8 mouse cellular contexts compared by ENCODE assay signal in the genomic region with DNA sequence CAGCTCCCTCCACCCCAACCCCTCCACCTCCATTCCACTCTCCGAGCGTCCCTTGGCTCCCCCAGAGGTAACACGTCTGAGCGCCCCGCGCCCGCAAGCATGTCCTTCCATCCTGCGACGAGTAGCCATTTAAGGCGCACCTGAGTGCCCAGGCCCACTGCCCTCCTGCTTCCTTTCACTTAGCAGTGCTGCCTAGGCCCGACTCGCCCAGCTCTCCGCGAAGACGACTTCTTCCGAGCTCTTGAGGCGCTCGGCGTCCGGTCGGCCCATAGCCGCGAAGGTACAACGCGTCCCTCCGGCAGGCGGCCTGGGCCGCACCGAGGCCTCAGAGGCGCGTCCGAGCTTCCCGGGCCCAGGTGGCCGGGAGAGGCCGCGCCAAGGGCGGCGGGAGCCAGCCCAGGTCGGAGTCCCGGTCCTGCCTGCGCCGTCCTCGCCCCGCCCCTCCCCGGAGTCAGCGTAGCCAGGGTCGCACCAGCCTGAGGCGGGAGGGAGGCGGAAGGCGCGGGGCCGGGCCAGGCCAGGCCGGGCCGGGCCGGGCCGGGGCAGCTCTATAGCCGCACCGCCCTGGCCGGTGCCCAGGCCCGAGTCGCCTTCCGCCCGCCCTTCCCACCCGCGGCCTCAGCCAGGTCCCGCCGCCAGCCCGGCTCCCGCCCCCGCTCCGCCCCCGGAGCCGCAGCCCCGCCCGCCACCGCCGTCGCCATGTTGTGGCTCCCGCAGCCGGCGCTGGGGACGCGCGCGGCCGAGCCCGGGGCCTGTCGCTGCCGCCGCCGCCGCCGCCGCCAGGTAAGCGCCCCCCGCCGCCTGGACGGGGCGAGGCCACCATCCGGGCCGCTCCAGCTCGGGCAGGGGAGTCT. TPM values are rescaled to one million over a fixed set of nuclear protein-coding genes. Genes with fewer than 3 reads are reported as not detected.
DNase-seq lines count a peak whose midpoint lies in the region; ATAC-seq and TF ChIP-seq lines count a peak whose summit lies in the region.

TSS of gene Zfp592 (plus strand) at position 702 of the 854 bp plus-strand sequence.

- H3K36me3 ChIP-seq in embryonic facial prominence, embryonic 13.5 days = no peaks in the 10 kb centered on the region
- no peaks in the 10 kb centered on the region for H3K36me3 ChIP-seq in kidney, adult 2 months (ENCODE audit: control insufficient read depth, insufficient read depth, low read length)
- H3K36me3 ChIP-seq in limb, embryonic 14.5 days (ENCODE audit: control insufficient read depth, insufficient read depth, low read length) = no peaks in the 10 kb centered on the region
- no peaks in the 10 kb centered on the region for H3K36me3 ChIP-seq in midbrain, embryonic 16.5 days (ENCODE audit: control insufficient read depth, insufficient read depth, low read length)

- H3K4me2 ChIP-seq in embryonic facial prominence, embryonic 13.5 days = peak within 1 kb of the TSS; percentile 80
- H3K4me2 ChIP-seq in limb, embryonic 14.5 days (replicated peaks; ENCODE audit: low read depth, low read length, severe bottlenecking) = peak within 1 kb of the TSS; percentile 85
- peak within 1 kb of the TSS; percentile 83 for H3K4me2 ChIP-seq in midbrain, embryonic 16.5 days (ENCODE audit: low read length)

- H3K27ac ChIP-seq in embryonic facial prominence, embryonic 13.5 days = peak within 1 kb of the TSS; percentile 94
- peak within 1 kb of the TSS; percentile 100 for H3K27ac ChIP-seq in kidney, adult 2 months (ENCODE audit: insufficient read depth, low read depth, low read length)
- peak within 1 kb of the TSS; percentile 95 for H3K27ac ChIP-seq in limb, embryonic 14.5 days (replicated peaks; ENCODE audit: low read depth, low read length)
- H3K27ac ChIP-seq in midbrain, embryonic 16.5 days (ENCODE audit: low read length) = peak within 1 kb of the TSS; percentile 94

- peak within 1 kb of the TSS; percentile 92 for H3K4me3 ChIP-seq in embryonic facial prominence, embryonic 13.5 days
- H3K4me3 ChIP-seq in kidney, adult 2 months (ENCODE audit: insufficient read depth, low read depth, low read length) = peak within 1 kb of the TSS; percentile 86
- peak within 1 kb of the TSS; percentile 93 for H3K4me3 ChIP-seq in limb, embryonic 14.5 days (replicated peaks; ENCODE audit: low read length)
- H3K4me3 ChIP-seq in midbrain, embryonic 16.5 days (ENCODE audit: low read depth, low read length) = peak within 1 kb of the TSS; percentile 96

- H3K27me3 ChIP-seq in embryonic facial prominence, embryonic 13.5 days = no peaks in the 10 kb centered on the region
- no peaks in the 10 kb centered on the region for H3K27me3 ChIP-seq in kidney, adult 2 months (replicated peaks; ENCODE audit: control insufficient read depth, insufficient read depth, low read length)
- H3K27me3 ChIP-seq in limb, embryonic 14.5 days (ENCODE audit: control insufficient read depth, insufficient read depth, low read length) = no peaks in the 10 kb centered on the region
- no peaks in the 10 kb centered on the region for H3K27me3 ChIP-seq in midbrain, embryonic 16.5 days (ENCODE audit: control insufficient read depth, insufficient read depth, low read depth, low read length)

- H3K4me1 ChIP-seq in embryonic facial prominence, embryonic 13.5 days = peaks cover 32% of the 10 kb centered on the region
- H3K4me1 ChIP-seq in kidney, adult 2 months (ENCODE audit: control insufficient read depth, insufficient read depth, low read length) = peaks cover 28% of the 10 kb centered on the region
- H3K4me1 ChIP-seq in limb, embryonic 14.5 days (ENCODE audit: control insufficient read depth, insufficient read depth, low read length) = peaks cover 16% of the 10 kb centered on the region
- peaks cover 26% of the 10 kb centered on the region for H3K4me1 ChIP-seq in midbrain, embryonic 16.5 days (ENCODE audit: control insufficient read depth, insufficient read depth, low read length)

- no peak for TF ChIP-seq POLR2A in kidney, adult 2 months (IDR thresholded peaks at IDR 0.05; ENCODE audit: low read depth, low read length)
- no peak for TF ChIP-seq POLR2A in limb, embryonic 14.5 days (IDR thresholded peaks at IDR 0.05; ENCODE audit: borderline replicate concordance, extremely low read depth, insufficient read depth, insufficient read length)

- under 1% methylated on average over 61 of the region's 102 CpGs for WGBS in embryonic facial prominence, embryonic 13.5 days
- WGBS in kidney, adult 2 months = 4% methylated on average over 102 of the region's 102 CpGs
- WGBS in limb, embryonic 14.5 days = under 1% methylated on average over 38 of the region's 102 CpGs
- WGBS in midbrain, embryonic 16.5 days = under 1% methylated on average over 76 of the region's 102 CpGs

- peak; percentile 90 for ATAC-seq in embryonic facial prominence, embryonic 13.5 days (ENCODE audit: insufficient number of reproducible peaks, insufficient read depth, low FRiP score, low TSS enrichment, low read depth)
- peak; percentile 90 for ATAC-seq in limb, embryonic 14.5 days (ENCODE audit: low FRiP score, low read depth)
- ATAC-seq in midbrain, embryonic 16.5 days = peak; percentile 91

- TF ChIP-seq CTCF in kidney, adult 2 months (conservative IDR thresholded peaks at IDR 0.05; ENCODE audit: insufficient read depth, insufficient read length, low read depth, low read length) = no peak

- peak; percentile 51 for DNase-seq in 3T3-L1 (ENCODE audit: low read depth, low spot score)
- DNase-seq in adrenal gland, postnatal 36 days = peak; percentile 89 to 95
- peak; percentile 87 to 90 for DNase-seq in heart, adult 18-20 months
- peak; percentile 95 for DNase-seq in kidney, adult 2 months
- peak; percentile 70 for DNase-seq in limb, embryonic 14.5 days (ENCODE audit: low spot score)
- peak; percentile 89 for DNase-seq in spleen, postnatal 10 days (ENCODE audit: low spot score in 2 of 2)

- no peaks in the 10 kb centered on the region for H3K9me3 ChIP-seq in embryonic facial prominence, embryonic 13.5 days
- no peaks in the 10 kb centered on the region for H3K9me3 ChIP-seq in limb, embryonic 14.5 days (ENCODE audit: control insufficient read depth, low read length)
- H3K9me3 ChIP-seq in midbrain, embryonic 16.5 days (replicated peaks; ENCODE audit: control insufficient read depth, low read length, poor library complexity, severe bottlenecking) = no peaks in the 10 kb centered on the region

- peak within 1 kb of the TSS; percentile 95 for H3K9ac ChIP-seq in embryonic facial prominence, embryonic 13.5 days
- H3K9ac ChIP-seq in limb, embryonic 14.5 days (ENCODE audit: low read depth, low read length, severe bottlenecking) = peak within 1 kb of the TSS; percentile 98
- H3K9ac ChIP-seq in midbrain, embryonic 16.5 days (ENCODE audit: low read depth, low read length) = peak within 1 kb of the TSS; percentile 98

RNA-seq across cellular contexts. Expression of gene Zfp592, which starts in this region (rescaled TPM):
- total RNA-seq in adrenal gland, postnatal 36 days (2021) = 10 to 100 TPM; 21.9 to 34.3 TPM
- polyA plus RNA-seq in embryonic facial prominence, embryonic 13.5 days (2015; fragmentation: Nextera tagmentation; extraction: Ambion mirVana) = 12.3 and 12.5 TPM in 2 replicates
- 10 to 100 TPM; 14.3 to 18.4 TPM for total RNA-seq in heart, adult 18-20 months (2021)
- 16.9 and 17.4 TPM in 2 replicates for polyA plus RNA-seq in kidney, adult 2 months (2012; rRNA removed)
- 24.3 and 31.6 TPM in 2 replicates for polyA plus RNA-seq in limb, embryonic 14.5 days (2012; rRNA removed)
- polyA plus RNA-seq in limb, embryonic 14.5 days (2014; fragmentation: Nextera tagmentation; extraction: Ambion mirVana) = 13.7 and 16.1 TPM in 2 replicates
- 10.2 and 10.6 TPM in 2 replicates for polyA plus RNA-seq in midbrain, embryonic 16.5 days (2015; fragmentation: Nextera tagmentation; extraction: Ambion mirVana)

Comparison
In these comparisons a context has a peak if more than half of its experiments do, and no peak if none do; other contexts are left out.
1. Peak in every context shown above with its lines: DNase-seq, ATAC-seq, H3K4me3 ChIP-seq and H3K27ac ChIP-seq.